Mouse (Mus musculus) heart, postnatal 0 days (tissue): ENCODE results near the gene Srpx2. TPM values are rescaled to one million over a fixed set of nuclear protein-coding genes. Genes with fewer than 3 reads are reported as not detected.

Experiments used
- ATAC-seq: fragments of 200-750 bp; cut with Nextera tagmentation; 2 replicates; pipeline ENCODE4 v1.8.0; 2017; ENCODE audit warnings: low read depth, moderate number of reproducible peaks, moderate library complexity; ENCODE audit not compliant: insufficient read depth
- DNase-seq: peaks from one replicate; pipeline ENCODE4 v3.0.0-alpha.2; 2016; ENCODE audit warnings: low spot score
- H3K27ac ChIP-seq: fragments of 300-500 bp; sonication (generic); 2 replicates; pipeline ENCODE4 v1.5.1; 2014; ENCODE audit warnings: low read depth, mild to moderate bottlenecking
- H3K27me3 ChIP-seq: fragments of 300-500 bp; sonication (generic); 2 replicates; pipeline ENCODE4 v1.6.1; 2014; ENCODE audit warnings: low read length, mixed read lengths; ENCODE audit not compliant: control insufficient read depth, insufficient read depth
- H3K36me3 ChIP-seq: fragments of 300-500 bp; sonication (generic); replicated peaks from 2 replicates; pipeline ENCODE4 v1.6.1; 2014; ENCODE audit warnings: low read length, mixed read lengths; ENCODE audit not compliant: control insufficient read depth, insufficient read depth
- H3K4me1 ChIP-seq: fragments of 300-500 bp; sonication (generic); 2 replicates; pipeline ENCODE4 v1.6.1; 2014; ENCODE audit warnings: antibody characterized with exemption; ENCODE audit not compliant: control insufficient read depth, insufficient read depth
- H3K4me2 ChIP-seq: fragments of 300-500 bp; sonication (generic); 2 replicates; pipeline ENCODE4 v1.6.1; 2014; ENCODE audit warnings: low read depth, mild to moderate bottlenecking, low read length, moderate library complexity
- H3K4me3 ChIP-seq: fragments of 300-500 bp; sonication (generic); 2 replicates; pipeline ENCODE4 v1.5.1; 2014; ENCODE audit warnings: low read depth, low read length
- H3K9ac ChIP-seq: fragments of 300-500 bp; sonication (generic); replicated peaks from 2 replicates; pipeline ENCODE4 v1.6.1; 2014; ENCODE audit warnings: low read depth, low read length, mixed read lengths
- H3K9me3 ChIP-seq: fragments of 300-500 bp; sonication (generic); replicated peaks from 2 replicates; pipeline ENCODE4 v1.6.1; 2016; ENCODE audit warnings: low read length; ENCODE audit not compliant: control insufficient read depth
- CTCF ChIP-seq: IDR thresholded peaks from 2 replicates; pipeline ENCODE4 v1.5.1; 2016; ENCODE audit warnings: antibody characterized with exemption, control low read depth, low read depth
- EP300 ChIP-seq: IDR thresholded peaks from 2 replicates; pipeline ENCODE4 v1.6.1; 2016; ENCODE audit warnings: antibody characterized with exemption, low read depth
- WGBS: fragments of 180-500 bp; shearing (Covaris S2); extraction: QIAGEN DNeasy Blood & Tissue Kit; methylation state at CpG from one replicate; pipeline ENCODE4 v1.1.7; 2014; 5-methylcytosine and 5-hydroxymethylcytosine counted together
- polyA plus RNA-seq: library from polyadenylated mRNA; unstranded; fragments of >200 nt; fragmentation: Nextera tagmentation; extraction: Ambion mirVana; gene quantifications from 2 replicates; pipeline ENCODE4 v1.2.1, GENCODE M21; 2015
- total RNA-seq: library from RNA; depleted of rRNA; stranded (reverse); fragments of >200 nt; gene quantifications from 2 replicates; pipeline ENCODE4 v1.2.3, GENCODE M21; 2014; ENCODE audit warnings: low replicate concordance

The Srpx2 gene
- total and polyA plus RNA-seq, 2 experiments from 2014 or later, result 8.5 to 8.9 TPM

- DNase-seq (no peak), ATAC-seq (0 out of 2 replicates have a peak, but pooled peaks have one; percentile 24)
- Histone ChIP-seq H3K36me3 (no peaks in the 10 kb centered on the region), H3K9me3 (no peaks in the 10 kb centered on the region), H3K27me3 (no peaks in the 10 kb centered on the region), H3K27ac (no peak overlapping the region), H3K9ac (no peak overlapping the region), H3K4me3 (no peak overlapping the region), H3K4me2 (peak overlapping the region; percentile 9; the same call in 1 of the 2 replicates), H3K4me1 (no peaks in the 10 kb centered on the region)
- no peak for TF ChIP-seq EP300
- TF ChIP-seq CTCF, result no peak
- 31% methylated on average over 10 of the region's 10 CpGs for WGBS
Observed at GRCm38 (mm10) chrX:133911397-133912103, 3.3 kb downstream of the Srpx2 start.

GRCm38 (mm10) chrX:133913006-133913405 lies 4.8 kb downstream of the Srpx2 start:
- ATAC-seq, result no peak
- Histone ChIP-seq H3K4me1 (no peaks in the 10 kb centered on the region), H3K4me3 (no peak overlapping the region), H3K4me2 (no peak overlapping the region), H3K36me3 (no peaks in the 10 kb centered on the region), H3K27me3 (no peaks in the 10 kb centered on the region), H3K9ac (no peak overlapping the region), H3K27ac (no peak overlapping the region), H3K9me3 (no peaks in the 10 kb centered on the region)
- no peak for DNase-seq
- WGBS, result 83% methylated on average over 3 of the region's 3 CpGs
- TF ChIP-seq CTCF (no peak), EP300 (no peak)

- TF ChIP-seq CTCF, result no peak
- no peak for TF ChIP-seq EP300
- Histone ChIP-seq H3K9me3 (no peaks in the 10 kb centered on the region), H3K27me3 (no peaks in the 10 kb centered on the region), H3K4me3 (no peak overlapping the region), H3K27ac (peak overlapping the region; percentile 11; the same call in 1 of the 2 replicates), H3K36me3 (no peaks in the 10 kb centered on the region), H3K9ac (no peak overlapping the region), H3K4me2 (no peak overlapping the region), H3K4me1 (no peaks in the 10 kb centered on the region)
- ATAC-seq (peak; percentile 73), DNase-seq (peak; percentile 64)
- 20% methylated on average over 7 of the region's 7 CpGs for WGBS
Observed at GRCm38 (mm10) chrX:133914219-133914618, 6.0 kb downstream of the Srpx2 start.

GRCm38 (mm10) chrX:133921187-133921586 lies 13.0 kb downstream of the Srpx2 start:
- DNase-seq (no peak), ATAC-seq (no peak)
- Histone ChIP-seq H3K27ac (no peak overlapping the region), H3K36me3 (no peaks in the 10 kb centered on the region), H3K4me2 (no peak overlapping the region), H3K4me1 (no peaks in the 10 kb centered on the region), H3K9ac (no peak overlapping the region), H3K27me3 (no peaks in the 10 kb centered on the region), H3K4me3 (no peak overlapping the region), H3K9me3 (no peaks in the 10 kb centered on the region)
- 56% methylated on average over 4 of the region's 4 CpGs for WGBS
- TF ChIP-seq EP300 (no peak), CTCF (no peak)

GRCm38 (mm10) chrX:133926760-133927159 lies 18.5 kb downstream of the Srpx2 start:
- DNase-seq (no peak), ATAC-seq (no peak)
- no peak overlapping the region for H3K9ac ChIP-seq
- no peak for TF ChIP-seq CTCF
- no peak for TF ChIP-seq EP300
- no peaks in the 10 kb centered on the region for H3K9me3 ChIP-seq
- H3K27me3 ChIP-seq, result no peaks in the 10 kb centered on the region
- no peak overlapping the region for H3K4me2 ChIP-seq
- H3K27ac ChIP-seq, result no peak overlapping the region
- no peaks in the 10 kb centered on the region for H3K4me1 ChIP-seq
- H3K4me3 ChIP-seq, result no peak overlapping the region
- H3K36me3 ChIP-seq, result no peaks in the 10 kb centered on the region
- 63% methylated on average over 5 of the region's 5 CpGs for WGBS
